Mouse (Mus musculus) retina, embryonic 14.5 days (tissue): ENCODE measurements around the gene Piga.

ENCODE experiments used
- DNase-seq: peaks from one replicate; pipeline ENCODE4 v3.0.0-alpha.2; 2015; ENCODE audit warnings: low spot score

Piga gene

DNA sequence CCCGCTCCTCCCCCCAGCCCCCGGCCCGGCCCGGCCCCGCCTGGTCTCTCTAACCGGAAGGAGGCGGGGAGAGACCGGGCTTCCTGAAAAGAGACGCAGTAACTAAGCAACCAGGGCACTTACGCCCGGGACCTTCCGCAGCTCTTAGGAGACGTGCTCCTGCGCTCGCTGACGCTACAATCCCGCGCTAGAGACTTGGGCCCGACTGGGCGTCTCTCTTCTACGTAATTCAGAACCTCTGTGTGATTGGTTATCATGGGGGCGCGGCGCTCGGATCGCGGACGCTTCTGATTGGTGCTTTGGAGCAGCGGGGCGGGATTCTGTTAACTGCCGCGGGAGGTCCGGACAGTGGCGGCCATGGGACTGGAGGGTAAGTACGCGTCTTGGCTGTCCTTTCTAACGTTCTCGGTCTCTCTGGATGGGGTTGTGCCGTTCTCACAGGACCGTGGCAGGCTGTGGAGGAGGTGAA lies at the start of gene Piga:
Gene Piga, plus strand, starts transcription at position 317 of the 469 bp plus-strand sequence.
- peak; percentile 91 for DNase-seq

DNA sequence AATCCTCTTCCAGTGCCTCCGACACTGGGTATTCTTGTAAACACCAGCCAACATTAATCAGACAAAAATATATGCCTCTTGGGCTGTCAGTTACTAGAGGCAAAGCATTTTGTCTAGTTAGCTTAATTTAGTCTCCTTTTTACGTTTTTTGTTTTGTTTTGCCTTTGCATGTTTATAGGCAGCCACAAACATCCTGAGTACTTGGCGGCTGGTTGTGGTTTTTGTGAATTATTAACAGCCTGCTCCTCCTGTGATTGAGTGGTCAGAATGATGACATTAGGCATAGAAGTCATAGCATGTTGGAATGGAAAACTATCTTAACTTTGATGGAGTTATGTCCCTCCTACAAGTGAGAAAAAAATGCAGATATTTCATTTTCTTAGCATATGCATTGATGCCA lies 49.0 kb upstream of the Piga start:
- no peak for DNase-seq

DNA sequence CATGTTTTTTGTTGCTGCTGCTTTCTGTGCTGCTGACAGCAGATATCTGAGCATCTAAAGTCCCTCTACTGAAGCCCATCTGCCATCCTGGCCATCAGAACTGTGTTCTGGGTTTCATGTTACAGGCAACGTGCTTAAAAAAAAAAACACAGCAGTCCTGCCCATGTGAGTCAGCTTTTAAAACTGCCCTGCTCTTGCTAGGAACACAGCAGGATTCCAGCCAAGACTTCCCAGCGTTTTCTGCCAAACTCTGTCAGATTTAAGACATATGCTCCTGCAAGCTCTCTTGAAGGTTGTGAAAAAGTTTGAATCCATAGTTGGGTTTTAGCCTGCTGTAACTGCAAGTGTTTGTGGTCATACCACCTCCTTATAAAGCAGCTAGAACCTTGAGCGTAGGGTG lies 46.5 kb upstream of the Piga start, which contains the start of gene Vegfd:
Gene Vegfd, plus strand, starts transcription at position 298 of the 400 bp plus-strand sequence.
- no peak for DNase-seq

DNA sequence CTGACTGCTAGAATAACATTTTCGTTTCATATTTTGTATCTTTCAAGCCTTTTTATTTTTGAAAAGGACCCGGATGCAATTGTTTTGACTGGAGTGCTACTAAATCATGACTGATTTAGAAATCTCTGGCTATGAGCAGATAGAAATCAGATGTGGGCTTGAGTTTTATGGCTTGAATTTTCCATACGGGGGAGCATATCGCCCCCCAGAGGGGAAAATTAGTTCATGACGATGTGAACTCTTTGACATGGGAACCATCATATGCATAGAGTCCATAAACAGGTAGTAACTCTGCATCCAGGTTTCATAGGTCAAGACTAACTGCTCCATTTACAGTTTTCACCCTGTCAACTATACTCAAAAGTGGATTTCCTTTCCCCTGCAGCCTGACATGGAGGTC lies 45.0 kb upstream of the Piga start:
- no peak for DNase-seq

DNA sequence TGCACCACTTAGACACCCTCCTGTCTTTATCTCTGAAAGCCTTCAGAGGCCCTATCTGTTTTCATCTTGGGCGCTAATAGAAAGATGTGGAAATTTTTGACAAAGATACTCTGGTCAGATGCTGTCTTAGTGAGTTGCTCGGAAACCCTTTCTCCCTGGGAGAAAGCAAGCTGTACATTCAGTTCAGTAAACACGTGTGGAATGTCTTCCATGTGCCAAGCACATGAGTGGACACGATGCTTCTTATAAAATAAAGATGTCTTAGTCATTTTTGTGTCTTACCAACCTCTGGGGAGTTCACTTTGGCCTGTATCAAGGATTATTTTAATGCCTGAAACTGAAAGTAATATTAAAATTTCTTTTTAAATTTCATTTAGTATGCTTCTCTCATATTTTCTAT lies 39.9 kb upstream of the Piga start:
- no peak for DNase-seq

DNA sequence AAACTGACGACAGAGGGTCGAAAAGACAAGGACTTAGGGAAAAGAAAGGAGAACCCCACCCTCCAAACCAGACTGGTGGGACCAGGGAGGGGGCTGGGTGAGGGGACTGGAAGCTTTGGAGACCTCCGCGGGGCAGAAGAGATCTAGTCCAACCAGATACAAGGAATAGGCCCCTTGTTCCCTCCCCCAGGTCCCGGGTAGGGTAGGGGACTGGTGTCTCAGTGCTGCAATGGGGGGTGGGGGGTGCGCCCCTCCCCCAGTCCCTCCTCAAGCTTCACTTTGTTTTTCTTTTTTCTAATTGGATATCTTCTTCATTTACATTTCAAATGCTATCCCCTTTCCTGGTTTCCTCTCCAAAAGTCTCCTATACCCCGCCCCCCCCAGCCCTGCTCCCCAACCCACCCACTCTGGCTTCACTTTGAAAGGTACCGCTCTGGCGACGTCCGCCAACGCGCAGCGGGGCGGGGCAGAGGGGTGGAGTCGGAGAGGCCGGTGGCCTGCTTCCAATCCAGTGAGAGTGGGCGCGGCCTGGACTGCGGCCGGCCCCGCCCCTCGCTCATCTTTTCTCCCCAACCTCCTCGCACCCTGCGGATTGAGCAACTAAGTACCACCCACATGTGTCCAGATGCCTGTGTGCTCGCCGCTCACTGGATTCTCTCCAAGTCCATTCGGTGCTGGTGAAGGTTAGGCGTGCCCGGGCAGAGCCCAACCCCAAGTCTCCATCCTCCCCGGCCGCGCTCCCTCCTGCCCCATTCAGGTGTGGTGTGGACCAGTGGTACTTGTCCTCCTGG lies 37.8 kb upstream of the Piga start:
- peak; percentile 76 for DNase-seq

DNA sequence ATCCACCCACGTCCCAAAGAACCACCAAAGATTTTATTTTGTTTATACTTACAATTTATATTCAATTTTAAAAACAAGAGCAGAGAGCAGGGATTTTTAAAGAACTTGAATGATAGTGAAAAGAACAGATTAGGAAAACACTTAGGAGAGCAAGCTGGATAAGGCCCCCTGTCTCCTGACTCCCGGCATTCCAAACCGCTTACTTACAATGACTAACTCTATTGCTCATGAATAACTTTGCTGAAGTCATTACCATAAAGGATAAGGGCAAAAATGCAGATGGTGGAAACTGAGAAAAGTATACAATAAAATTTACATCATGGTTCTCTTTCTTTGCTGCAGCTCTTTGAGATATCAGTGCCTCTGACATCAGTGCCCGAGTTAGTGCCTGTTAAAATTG lies 25.5 kb upstream of the Piga start:
- no peak for DNase-seq

DNA sequence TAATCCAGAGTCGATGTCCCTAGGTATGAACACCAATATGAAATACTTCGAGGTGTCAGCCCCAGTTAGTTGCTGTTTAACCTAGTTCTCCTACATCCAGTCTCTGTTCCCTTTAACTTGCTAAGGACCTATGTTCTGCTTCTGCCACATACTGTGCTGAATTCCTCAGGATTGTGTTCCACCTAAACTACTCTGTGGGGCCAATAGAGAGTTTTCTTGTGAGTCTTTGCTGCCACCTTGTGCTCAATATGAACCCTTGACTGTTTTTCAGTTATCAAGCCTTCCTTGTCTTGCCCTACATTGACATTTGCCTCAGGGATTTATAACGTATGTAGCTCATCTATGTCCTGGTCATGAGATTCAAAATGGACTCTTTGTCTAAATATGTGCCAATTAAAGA lies 21.1 kb upstream of the Piga start:
- peak; percentile 57 for DNase-seq

DNA sequence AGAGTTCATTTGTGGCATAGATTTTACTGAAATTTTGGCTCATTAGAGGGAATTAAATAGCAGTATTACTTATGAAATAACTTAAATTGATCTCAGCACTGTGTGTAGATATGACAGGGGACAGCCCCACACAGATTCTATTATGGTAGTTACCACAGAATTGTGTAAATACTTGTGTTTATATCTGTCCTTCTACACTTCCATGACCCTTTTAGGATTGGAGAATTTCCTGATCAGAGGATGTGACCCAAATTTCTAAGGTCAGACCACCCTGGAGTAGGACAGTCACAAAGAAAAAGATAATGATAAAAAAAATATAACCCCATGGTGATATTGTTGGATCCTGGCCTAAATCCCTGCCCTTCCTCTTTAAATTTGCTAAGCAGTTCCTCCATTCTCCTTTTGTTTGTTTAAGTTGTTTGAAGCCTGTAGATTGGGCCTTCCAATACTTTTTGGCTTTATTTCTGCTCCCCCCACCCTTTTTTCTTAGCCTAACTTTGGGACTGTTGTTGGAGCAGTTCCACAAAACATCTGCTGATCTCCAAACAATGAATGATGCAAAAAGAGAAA lies 14.4 kb upstream of the Piga start:
- DNase-seq, result no peak

DNA sequence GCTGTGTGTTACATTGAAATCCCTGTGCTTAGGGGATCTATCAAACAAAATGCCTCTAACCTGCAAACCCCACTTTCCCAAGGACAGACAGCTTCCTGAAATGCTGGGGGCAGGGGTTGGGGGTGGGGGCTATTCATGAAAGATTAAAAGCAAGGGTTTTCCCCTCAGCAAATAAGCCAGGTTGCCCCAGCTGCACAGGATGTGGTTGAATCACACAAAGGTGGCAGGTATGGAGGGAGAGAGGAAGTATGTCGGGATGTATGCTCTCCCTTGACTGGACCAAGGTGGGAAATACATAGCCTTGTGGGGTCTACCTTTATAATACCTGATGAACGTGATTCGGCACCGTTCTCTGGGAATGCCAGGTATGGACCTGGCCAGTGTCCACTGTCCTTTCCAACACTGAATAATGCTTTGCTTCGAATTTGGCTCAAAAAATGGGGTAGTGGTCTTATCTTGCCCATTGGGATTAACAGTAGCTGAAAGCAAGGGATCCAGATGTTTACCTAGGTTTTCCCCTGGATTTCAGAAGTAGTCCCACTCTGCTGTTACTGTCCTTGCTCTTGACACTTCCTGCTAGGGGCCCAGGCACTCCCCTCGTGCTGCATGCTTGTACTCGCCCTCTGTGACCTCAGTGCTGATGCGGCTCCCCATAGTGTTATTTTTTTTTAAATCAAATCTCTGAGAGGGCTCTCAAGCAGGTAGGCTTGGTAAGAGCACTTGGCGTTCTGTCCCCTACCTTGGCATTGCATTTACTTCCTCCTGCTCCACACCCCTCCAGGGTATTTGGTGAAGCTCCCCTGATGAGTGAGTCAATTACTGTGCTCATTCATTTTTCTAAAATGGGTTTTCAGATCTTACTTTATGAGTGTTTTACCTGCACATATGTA lies 13.2 kb upstream of the Piga start:
- DNase-seq, result no peak

DNA sequence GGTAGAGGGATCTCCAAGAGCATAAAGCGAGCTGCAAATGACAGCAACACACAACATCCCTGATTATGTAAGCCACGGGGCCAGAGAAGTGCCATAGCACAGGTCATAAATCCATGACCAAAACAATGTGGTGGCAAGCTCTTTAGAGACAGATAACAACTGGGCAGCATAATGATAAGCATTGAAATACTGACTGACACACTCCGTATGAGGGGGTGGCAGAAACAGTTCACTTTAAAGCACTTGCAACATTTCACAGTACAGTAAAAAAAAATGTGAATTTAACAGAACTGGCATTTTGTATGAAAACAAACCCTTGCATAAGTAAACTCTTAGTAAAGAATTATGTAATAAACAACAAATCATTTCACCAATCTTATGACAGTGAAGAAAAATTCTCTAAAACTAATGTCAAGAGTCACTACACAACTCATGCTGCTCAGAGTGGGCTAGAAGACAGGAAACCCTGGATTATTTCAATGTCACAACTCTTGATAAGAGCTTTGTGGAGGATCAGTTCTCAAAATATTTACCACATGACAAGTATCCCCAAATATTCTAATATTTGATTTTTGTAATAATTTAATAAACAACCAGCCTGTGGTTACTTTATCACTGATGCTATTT lies 11.2 kb upstream of the Piga start:
- DNase-seq, result no peak

DNA sequence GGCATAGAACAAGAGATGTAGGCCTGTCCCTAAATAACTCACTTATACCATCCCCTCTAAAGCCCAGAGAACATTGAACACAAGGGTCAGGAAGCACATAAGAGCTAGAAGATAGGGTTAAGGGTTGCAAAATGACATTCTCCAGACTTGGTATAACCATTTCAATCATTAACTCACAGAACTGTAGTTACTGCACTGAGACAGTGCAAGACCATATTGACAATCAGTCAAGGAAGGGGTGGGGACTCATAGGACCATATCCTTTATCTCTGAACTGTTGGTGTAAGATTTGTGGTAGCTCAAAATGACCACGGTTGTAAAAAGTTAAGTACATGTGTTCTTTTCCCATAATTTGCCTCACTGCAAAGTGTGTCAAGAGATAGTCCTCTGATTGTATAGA lies 9.0 kb upstream of the Piga start:
- DNase-seq, result no peak

DNA sequence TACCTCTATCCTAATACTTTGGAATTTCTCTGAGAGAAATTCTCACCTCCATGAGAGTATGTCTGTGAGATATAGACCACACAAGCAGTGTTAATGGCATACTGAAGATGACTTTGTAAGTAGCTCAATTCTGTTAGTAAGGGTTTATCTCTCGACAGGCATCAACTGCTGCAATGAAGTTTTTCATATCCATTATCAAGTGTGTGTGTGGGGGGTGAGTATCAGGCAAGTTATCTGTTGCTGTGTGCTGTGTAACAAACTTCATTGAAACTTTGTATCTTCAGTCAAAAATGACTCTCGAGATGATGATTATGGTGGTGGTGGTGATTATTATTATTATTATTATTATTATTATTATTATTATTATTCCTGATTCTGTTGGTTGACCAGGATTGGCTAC lies 2.8 kb upstream of the Piga start:
- no peak for DNase-seq

DNA sequence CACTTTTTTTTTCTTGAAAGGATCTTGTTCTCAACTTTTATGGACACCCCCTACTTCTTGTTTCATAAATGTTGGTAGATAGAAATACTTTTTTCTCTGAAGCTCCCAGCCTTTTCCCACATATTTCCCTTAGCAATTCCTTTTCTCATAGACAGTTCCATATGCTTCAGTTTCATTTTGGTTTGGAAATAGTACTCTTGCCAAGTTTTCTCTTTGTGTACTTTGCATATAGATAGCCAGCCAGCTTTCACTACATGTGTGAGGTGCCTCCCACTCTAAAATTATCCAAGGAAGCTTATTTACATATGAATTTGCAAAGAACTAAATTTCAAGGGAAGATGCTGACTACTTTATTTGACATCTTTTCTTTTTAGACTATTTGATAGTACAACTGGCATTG lies 1.6 kb upstream of the Piga start:
- DNase-seq, result no peak

DNA sequence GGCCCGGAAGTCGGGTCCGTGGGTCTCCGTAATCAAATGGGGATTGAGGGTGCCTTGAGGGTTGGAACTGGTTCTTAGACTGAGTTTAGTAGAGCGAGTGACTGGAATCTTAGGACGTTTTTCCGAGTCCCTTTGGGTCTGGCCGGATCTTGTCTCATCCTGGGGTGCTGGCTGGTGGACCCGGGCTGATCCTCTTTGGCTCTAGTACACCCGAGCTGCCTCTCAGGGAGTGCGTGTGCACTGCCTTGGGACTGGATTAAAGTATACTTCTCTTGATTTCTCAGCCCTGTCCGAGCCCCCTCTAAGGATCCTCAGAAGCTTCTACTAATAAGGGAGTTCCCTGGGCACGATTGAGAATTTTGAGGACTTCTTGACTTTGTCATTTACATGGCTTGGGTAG lies 368 bp downstream of the Piga start:
- DNase-seq, result no peak

DNA sequence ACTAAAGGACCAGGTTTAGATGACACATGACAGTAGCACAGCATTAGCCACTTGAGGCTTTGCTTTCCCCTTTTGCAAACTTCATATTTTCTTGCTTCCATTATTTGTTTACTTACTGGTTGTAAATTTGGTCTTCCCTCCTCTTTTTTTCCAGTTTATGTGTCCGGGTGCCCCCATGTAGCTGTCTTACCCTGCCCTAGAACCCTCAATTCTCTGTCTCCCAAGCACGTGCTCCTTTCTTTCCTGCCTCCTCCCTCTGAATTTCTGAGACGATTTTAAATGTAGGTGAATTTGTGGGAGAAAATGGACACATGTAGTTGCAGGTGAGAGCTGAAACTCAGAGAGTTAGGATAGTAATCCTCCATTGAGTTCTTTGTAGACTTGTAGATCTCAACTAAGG lies 931 bp downstream of the Piga start:
- DNase-seq, result no peak

DNA sequence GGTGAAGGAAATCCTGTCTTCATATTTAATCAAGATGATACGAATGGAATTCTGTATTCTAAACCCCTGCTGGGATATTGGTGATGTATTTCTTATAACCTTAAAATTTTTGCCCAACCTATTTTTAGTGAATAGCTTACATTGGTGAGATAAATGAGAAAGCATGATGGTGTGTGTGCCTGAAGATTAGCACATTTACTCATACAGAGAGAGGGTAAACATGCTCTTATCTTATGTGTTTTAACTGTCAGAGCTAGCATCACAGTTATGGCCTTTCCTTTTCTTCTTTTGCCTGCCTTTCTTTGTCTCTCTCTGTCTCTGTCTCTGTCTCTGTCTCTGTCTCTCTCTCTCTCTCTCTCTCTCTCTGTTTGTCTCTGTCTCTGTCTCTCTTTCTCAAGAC lies 5.2 kb downstream of the Piga start:
- DNase-seq, result no peak

DNA sequence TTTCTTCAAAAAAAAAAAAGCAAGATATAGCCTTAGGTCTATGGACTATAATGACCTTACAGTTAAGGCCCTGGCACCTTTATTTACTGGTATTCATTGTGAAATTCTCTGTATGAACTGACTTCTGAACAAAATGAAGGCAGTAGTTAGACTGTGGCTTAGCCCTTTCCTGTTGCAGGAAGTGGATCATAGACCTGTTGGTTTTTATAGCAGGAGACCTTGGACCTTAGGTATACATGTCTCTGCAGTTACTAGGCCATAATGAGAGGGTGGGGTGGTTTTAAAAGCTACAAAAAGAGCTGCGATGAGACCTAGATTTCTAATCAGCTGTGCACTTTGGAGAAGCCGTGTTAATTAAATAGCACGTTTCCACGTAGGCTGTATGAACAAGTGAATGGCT lies 7.7 kb downstream of the Piga start:
- DNase-seq, result no peak

DNA sequence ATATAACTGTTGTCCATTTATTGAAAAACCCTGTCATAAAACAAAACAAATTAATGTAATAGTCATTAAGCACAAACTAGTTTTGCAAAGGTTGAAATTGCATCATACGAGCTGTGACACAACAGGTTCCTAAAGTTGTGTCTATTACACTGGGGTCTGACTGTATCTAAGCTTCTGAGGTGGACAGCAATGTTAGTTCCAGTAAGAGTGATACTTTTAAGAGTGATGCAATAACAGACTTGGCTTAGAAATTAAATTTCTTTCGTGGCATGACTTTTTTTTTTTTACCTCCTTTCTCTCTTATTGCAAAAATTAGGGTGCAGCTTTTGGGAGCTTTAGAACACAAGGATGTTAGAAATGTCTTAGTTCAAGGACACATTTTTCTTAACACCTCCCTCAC lies 8.6 kb downstream of the Piga start:
- DNase-seq, result no peak

DNA sequence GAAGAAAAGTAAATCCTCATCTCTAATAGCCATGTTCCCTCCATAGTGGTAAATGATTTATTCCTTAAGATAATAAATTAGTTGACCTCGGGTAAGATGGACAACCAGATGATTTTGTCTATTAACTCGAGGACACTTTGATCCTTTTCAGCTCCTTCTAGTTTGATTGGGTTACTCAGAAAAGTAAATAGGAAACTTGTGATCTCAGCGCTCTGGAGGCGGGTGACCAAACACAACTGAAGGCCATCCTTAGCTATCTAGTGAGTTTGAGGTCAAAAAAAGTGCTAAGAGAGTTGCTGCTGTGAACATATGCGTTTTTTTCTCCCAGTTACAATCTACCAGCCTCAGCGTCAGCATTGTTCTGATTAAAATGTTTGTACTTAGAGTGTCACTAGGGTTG lies 11.0 kb downstream of the Piga start:
- DNase-seq, result no peak

DNA sequence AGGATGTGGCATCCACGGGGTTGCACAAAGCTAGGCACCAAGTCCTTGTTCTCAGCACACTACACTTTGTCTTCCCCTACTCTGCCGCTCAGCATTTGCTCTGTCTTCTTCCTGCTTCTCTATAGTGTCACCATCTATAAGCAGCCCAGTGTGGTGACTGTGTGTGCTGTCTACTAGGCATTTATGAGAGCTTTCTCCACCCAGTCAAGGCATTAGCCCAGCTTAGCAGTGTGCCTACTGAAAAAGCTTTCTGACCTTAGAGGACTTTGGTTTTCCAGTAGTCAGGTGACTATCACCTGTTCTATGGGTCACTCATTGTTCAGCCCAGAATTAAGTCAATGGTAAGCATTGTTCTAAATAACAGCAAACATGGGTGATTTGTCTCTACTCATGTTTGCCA lies 11.5 kb downstream of the Piga start:
- DNase-seq, result no peak

DNA sequence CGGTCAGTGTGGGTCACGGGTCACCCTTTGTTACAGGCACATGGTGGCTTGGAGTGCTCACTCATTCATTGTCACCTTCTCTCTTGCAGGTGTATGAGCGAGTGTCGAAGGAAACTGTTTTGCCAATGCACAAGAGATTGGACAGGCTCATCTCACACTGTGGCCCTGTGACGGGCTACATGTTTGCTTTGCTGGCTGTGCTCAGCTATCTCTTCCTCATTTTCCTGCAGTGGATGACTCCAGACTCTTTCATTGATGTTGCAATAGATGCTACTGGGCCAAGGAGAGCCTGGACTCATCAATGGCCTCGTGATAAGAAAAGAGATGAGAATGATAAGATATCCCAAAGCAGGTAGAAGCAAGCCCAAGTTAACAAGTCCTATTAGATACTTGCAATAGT lies 12.0 kb downstream of the Piga start:
- no peak for DNase-seq
